In genomic region chr4:59721811-59722210, GRCm38 (mm10) we compare ENCODE assay signal across 19 mouse cellular contexts.
"Had no signal": no experiment of that assay in that cellular context is flagged by ENCODE, and none has a peak within 500 bp of the region (broad histone marks: within the 10 kb centered on the region; RNA-seq: fewer than 3 reads in every experiment).

No protein-coding gene starts in this region.

- H3K4me3 ChIP-seq: liver, embryonic 13.5 days; liver, embryonic 15.5 days; lung, embryonic 15.5 days; megakaryocyte, embryonic 14.5 days; midbrain, embryonic 12.5 days; myocyte; neural tube, embryonic 13.5 days; neural tube, embryonic 15.5 days had no signal

- H3K4me2 ChIP-seq: liver, embryonic 13.5 days; liver, embryonic 15.5 days; lung, embryonic 15.5 days; midbrain, embryonic 12.5 days; neural tube, embryonic 13.5 days; neural tube, embryonic 15.5 days had no signal

- DNase-seq: liver, embryonic 13.5 days; liver, postnatal 0 days; lung, adult 2 months; lung, postnatal 14 days; lung, postnatal 36 days; midbrain, embryonic 14.5 days; retina, postnatal 1 day; right cerebral cortex, adult 18-20 months; thymus, adult 18-20 months; thymus, postnatal 14 days; thymus, postnatal 36 days had no signal

- H3K9ac ChIP-seq: liver, embryonic 13.5 days; liver, embryonic 15.5 days; liver, postnatal 0 days; lung, embryonic 15.5 days; midbrain, embryonic 12.5 days; neural tube, embryonic 13.5 days; neural tube, embryonic 15.5 days had no signal

- H3K27me3 ChIP-seq: liver, embryonic 13.5 days; liver, embryonic 15.5 days; lung, embryonic 15.5 days; megakaryocyte, embryonic 14.5 days; midbrain, embryonic 12.5 days; neural tube, embryonic 13.5 days; neural tube, embryonic 15.5 days had no signal

- H3K9me3 ChIP-seq: liver, embryonic 13.5 days; liver, embryonic 15.5 days; lung, embryonic 15.5 days; megakaryocyte, embryonic 14.5 days; midbrain, embryonic 12.5 days; neural tube, embryonic 13.5 days; neural tube, embryonic 15.5 days had no signal

- H3K27ac ChIP-seq: liver, embryonic 13.5 days; liver, embryonic 15.5 days; lung, embryonic 15.5 days; macrophage; midbrain, embryonic 12.5 days; neural tube, embryonic 13.5 days; neural tube, embryonic 15.5 days had no signal
